Mouse (Mus musculus) intestine, embryonic 14.5 days (tissue): ENCODE measurements around the gene Cyp46a1. TPM values are rescaled to one million over a fixed set of nuclear protein-coding genes. Genes with fewer than 3 reads are reported as not detected.
A peak's percentile ranks its signal among the peaks of the same experiment; 100 is the strongest.

Experiments
- ATAC-seq: fragments of 200-750 bp; cut with Nextera tagmentation; replicated peaks from 2 replicates; pipeline ENCODE4 v1.8.0; 2017; ENCODE audit warnings: low read depth, moderate number of reproducible peaks, moderate TSS enrichment, moderate library complexity; ENCODE audit not compliant: low FRiP score, low TSS enrichment
- DNase-seq: peaks from one replicate; pipeline ENCODE4 v3.0.0-alpha.2; 2018; ENCODE audit warnings: low spot score
- H3K27ac ChIP-seq: fragments of 300-500 bp; sonication (generic); 2 replicates; pipeline ENCODE4 v1.5.1; 2014; ENCODE audit warnings: low read depth, mild to moderate bottlenecking, control low read depth
- H3K27me3 ChIP-seq: fragments of 300-500 bp; sonication (generic); replicated peaks from 2 replicates; pipeline ENCODE4 v1.6.1; 2014; ENCODE audit warnings: low read length, control low read depth; ENCODE audit not compliant: control insufficient read depth, insufficient read depth
- H3K36me3 ChIP-seq: fragments of 300-500 bp; sonication (generic); 2 replicates; pipeline ENCODE4 v1.6.1; 2014; ENCODE audit warnings: low read length, control low read depth; ENCODE audit not compliant: control insufficient read depth, insufficient read depth
- H3K4me1 ChIP-seq: fragments of 300-500 bp; sonication (generic); replicated peaks from 2 replicates; pipeline ENCODE4 v1.6.1; 2014; ENCODE audit warnings: low read length, control low read depth, mixed read lengths; ENCODE audit not compliant: control insufficient read depth, insufficient read depth
- H3K4me2 ChIP-seq: fragments of 300-500 bp; sonication (generic); 2 replicates; pipeline ENCODE4 v1.6.1; 2014; ENCODE audit warnings: low read length
- H3K4me3 ChIP-seq: fragments of 300-500 bp; sonication (generic); 2 replicates; pipeline ENCODE4 v1.5.1; 2014; ENCODE audit warnings: low read depth, low read length, control low read depth, mixed read lengths
- H3K9ac ChIP-seq: fragments of 300-500 bp; sonication (generic); 2 replicates; pipeline ENCODE4 v1.6.1; 2014; ENCODE audit warnings: mild to moderate bottlenecking, low read length
- H3K9me3 ChIP-seq: fragments of 300-500 bp; sonication (generic); 2 replicates; pipeline ENCODE4 v1.6.1; 2016; ENCODE audit warnings: low read length, control low read depth; ENCODE audit not compliant: control insufficient read depth
- WGBS: fragments of 180-500 bp; shearing (Covaris S2); extraction: QIAGEN DNeasy Blood & Tissue Kit; methylation state at CpG from one replicate; pipeline ENCODE4 v1.1.7; 2014; 5-methylcytosine and 5-hydroxymethylcytosine counted together
- polyA plus RNA-seq: library from polyadenylated mRNA; unstranded; fragments of >200 nt; fragmentation: Nextera tagmentation; extraction: Ambion mirVana; gene quantifications from 2 replicates; pipeline ENCODE4 v1.2.1, GENCODE M21; 2014

The Cyp46a1 gene
- 4.7 and 5.1 TPM in 2 replicates for polyA plus RNA-seq

GRCm38 (mm10) chr12:108333895-108334445 lies at the start of gene Cyp46a1:
Gene Cyp46a1, plus strand, starts transcription at chr12:108334381.
- Histone ChIP-seq H3K4me2 (peak within 1 kb of the TSS; percentile 98), H3K36me3 (no peaks in the 10 kb centered on the region), H3K9me3 (no peaks in the 10 kb centered on the region), H3K27me3 (peaks cover 22% of the 10 kb centered on the region), H3K27ac (peak within 1 kb of the TSS; percentile 27; the same call in 1 of the 2 replicates), H3K4me3 (peak within 1 kb of the TSS; percentile 65), H3K4me1 (peaks cover 17% of the 10 kb centered on the region; the same call in 1 of the 2 replicates), H3K9ac (peak within 1 kb of the TSS; percentile 44)
- peak; percentile 93 for ATAC-seq
- WGBS, result under 1% methylated on average over 55 of the region's 56 CpGs
- peak; percentile 99 for DNase-seq

GRCm38 (mm10) chr12:108284455-108285224 lies 49.5 kb upstream of the Cyp46a1 start:
- 0 out of 2 replicates have a peak, but pooled peaks have one; percentile 24 for ATAC-seq
- Histone ChIP-seq H3K4me1 (peaks cover 12% of the 10 kb centered on the region; the same call in 1 of the 2 replicates), H3K27ac (no peak overlapping the region), H3K4me3 (no peak overlapping the region), H3K36me3 (no peaks in the 10 kb centered on the region), H3K9ac (no peak overlapping the region), H3K27me3 (no peaks in the 10 kb centered on the region), H3K9me3 (no peaks in the 10 kb centered on the region), H3K4me2 (no peak overlapping the region)
- 42% methylated on average over 14 of the region's 14 CpGs for WGBS
- no peak for DNase-seq

- Histone ChIP-seq H3K27ac (no peak overlapping the region), H3K36me3 (no peaks in the 10 kb centered on the region), H3K27me3 (no peaks in the 10 kb centered on the region), H3K4me1 (peaks cover 12% of the 10 kb centered on the region; the same call in 1 of the 2 replicates), H3K9me3 (no peaks in the 10 kb centered on the region), H3K9ac (no peak overlapping the region), H3K4me2 (no peak overlapping the region), H3K4me3 (no peak overlapping the region)
- 41% methylated on average over 11 of the region's 11 CpGs for WGBS
- no peak for DNase-seq
- peak; percentile 38; the same call in 1 of the 2 replicates for ATAC-seq
Measured at GRCm38 (mm10) chr12:108285225-108286011, 48.8 kb upstream of the Cyp46a1 start.

- no peak for DNase-seq
- no peak overlapping the region for H3K4me3 ChIP-seq
- H3K9me3 ChIP-seq, result no peaks in the 10 kb centered on the region
- no peak overlapping the region for H3K9ac ChIP-seq
- H3K4me1 ChIP-seq, result peaks cover 12% of the 10 kb centered on the region; the same call in 1 of the 2 replicates
- H3K27ac ChIP-seq, result no peak overlapping the region
- no peak overlapping the region for H3K4me2 ChIP-seq
- 71% methylated on average over 4 of the region's 4 CpGs for WGBS
- no peaks in the 10 kb centered on the region for H3K27me3 ChIP-seq
- ATAC-seq, result no peak
- no peaks in the 10 kb centered on the region for H3K36me3 ChIP-seq
Measured at GRCm38 (mm10) chr12:108286381-108286780, 47.8 kb upstream of the Cyp46a1 start.

- H3K9ac ChIP-seq, result no peak overlapping the region
- H3K9me3 ChIP-seq, result no peaks in the 10 kb centered on the region
- DNase-seq (no peak), ATAC-seq (no peak)
- no peak overlapping the region for H3K4me3 ChIP-seq
- no peak overlapping the region for H3K27ac ChIP-seq
- H3K4me2 ChIP-seq, result no peak overlapping the region
- H3K27me3 ChIP-seq, result no peaks in the 10 kb centered on the region
- WGBS, result 99% methylated on average over 8 of the region's 8 CpGs
- no peaks in the 10 kb centered on the region for H3K36me3 ChIP-seq
- H3K4me1 ChIP-seq, result peaks cover 12% of the 10 kb centered on the region; the same call in 1 of the 2 replicates
Measured at GRCm38 (mm10) chr12:108287011-108287410, 47.2 kb upstream of the Cyp46a1 start.

GRCm38 (mm10) chr12:108288127-108288880 lies 45.9 kb upstream of the Cyp46a1 start:
- H3K27me3 ChIP-seq, result no peaks in the 10 kb centered on the region
- no peaks in the 10 kb centered on the region for H3K9me3 ChIP-seq
- no peak overlapping the region for H3K9ac ChIP-seq
- H3K36me3 ChIP-seq, result no peaks in the 10 kb centered on the region
- WGBS, result 75% methylated on average over 19 of the region's 19 CpGs
- no peak for ATAC-seq
- peaks cover 18% of the 10 kb centered on the region; the same call in 1 of the 2 replicates for H3K4me1 ChIP-seq
- DNase-seq, result no peak
- no peak overlapping the region for H3K4me3 ChIP-seq
- H3K4me2 ChIP-seq, result no peak overlapping the region
- H3K27ac ChIP-seq, result no peak overlapping the region

- WGBS, result 12% methylated on average over 9 of the region's 9 CpGs
- H3K4me3 ChIP-seq, result no peak overlapping the region
- ATAC-seq (peak; percentile 70), DNase-seq (no peak)
- H3K9ac ChIP-seq, result no peak overlapping the region
- no peaks in the 10 kb centered on the region for H3K9me3 ChIP-seq
- no peaks in the 10 kb centered on the region for H3K36me3 ChIP-seq
- no peak overlapping the region for H3K4me2 ChIP-seq
- no peak overlapping the region for H3K27ac ChIP-seq
- H3K27me3 ChIP-seq, result no peaks in the 10 kb centered on the region
- 0 out of 2 replicates have a peak, but pooled peaks cover 7% of the 10 kb centered on the region for H3K4me1 ChIP-seq
Measured at GRCm38 (mm10) chr12:108292419-108292818, 41.8 kb upstream of the Cyp46a1 start.

- ATAC-seq, result peak; percentile 75
- Histone ChIP-seq H3K27ac (no peak overlapping the region), H3K27me3 (no peaks in the 10 kb centered on the region), H3K9me3 (no peaks in the 10 kb centered on the region), H3K4me1 (0 out of 2 replicates have a peak, but pooled peaks cover 7% of the 10 kb centered on the region), H3K4me3 (no peak overlapping the region), H3K4me2 (peak overlapping the region; percentile 25; the same call in 1 of the 2 replicates), H3K36me3 (no peaks in the 10 kb centered on the region), H3K9ac (no peak overlapping the region)
- peak; percentile 84 for DNase-seq
- 4% methylated on average over 8 of the region's 8 CpGs for WGBS
Measured at GRCm38 (mm10) chr12:108292957-108293356, 41.2 kb upstream of the Cyp46a1 start.
